Mouse (Mus musculus) midbrain, embryonic 15.5 days (tissue): ENCODE measurements at regions not wholly inside any gene's neighbourhood (a gene's known extent, or its start where the extent isn't known, plus 50 kb on each side); places are given as distances from the start of the nearest gene placed in this dataset.
"Not testable (repeated sequence)": the region's sequence is repeated elsewhere in the genome, so short reads cannot be mapped to it uniquely, and the experiment has no call there.

Source experiments
- ATAC-seq: fragments of 200-750 bp; cut with Nextera tagmentation; replicated peaks from 2 replicates; pipeline ENCODE4 v1.8.0; 2017; ENCODE audit warnings: moderate TSS enrichment
- H3K27ac ChIP-seq: fragments of 300-500 bp; sonication (generic); 2 replicates; pipeline ENCODE4 v1.5.1; 2015; ENCODE audit warnings: mild to moderate bottlenecking, inconsistent platforms
- H3K27me3 ChIP-seq: fragments of 300-500 bp; sonication (generic); replicated peaks from 2 replicates; pipeline ENCODE4 v1.6.1; 2015; ENCODE audit warnings: inconsistent platforms
- H3K36me3 ChIP-seq: fragments of 300-500 bp; sonication (generic); replicated peaks from 2 replicates; pipeline ENCODE4 v1.6.1; 2015; ENCODE audit warnings: inconsistent platforms
- H3K4me1 ChIP-seq: fragments of 300-500 bp; sonication (generic); 2 replicates; pipeline ENCODE4 v1.6.1; 2015; ENCODE audit warnings: inconsistent platforms
- H3K4me2 ChIP-seq: fragments of 300-500 bp; sonication (generic); 2 replicates; pipeline ENCODE4 v1.6.1; 2015; ENCODE audit warnings: inconsistent platforms, mild to moderate bottlenecking, moderate library complexity
- H3K4me3 ChIP-seq: fragments of 300-500 bp; sonication (generic); 2 replicates; pipeline ENCODE4 v1.5.1; 2015; ENCODE audit warnings: mild to moderate bottlenecking, inconsistent platforms
- H3K9ac ChIP-seq: fragments of 300-500 bp; sonication (generic); 2 replicates; pipeline ENCODE4 v1.6.1; 2015; ENCODE audit warnings: mild to moderate bottlenecking, inconsistent platforms
- H3K9me3 ChIP-seq: fragments of 300-500 bp; sonication (generic); 2 replicates; pipeline ENCODE4 v1.6.1; 2016; ENCODE audit warnings: inconsistent platforms
- WGBS: fragments of 180-500 bp; shearing (Covaris S2); methylation state at CpG from one replicate; pipeline ENCODE4 v1.1.7; 2015; ENCODE audit warnings: mixed read lengths; 5-methylcytosine and 5-hydroxymethylcytosine counted together

GRCm38 (mm10) chr12:67620137-67620910 lies 398.0 kb upstream of the Mdga2 start:
- not testable (repeated sequence) for H3K4me3 ChIP-seq, H3K27me3 ChIP-seq, H3K4me1 ChIP-seq, H3K27ac ChIP-seq, H3K4me2 ChIP-seq, H3K36me3 ChIP-seq, H3K9me3 ChIP-seq, H3K9ac ChIP-seq
- whole genome bisulfite sequencing = 16% methylated on average over 6 of the region's 6 CpGs
- peak; percentile 74; the same call in 1 of the 2 replicates for ATAC-seq

- H3K4me1 ChIP-seq = peaks cover 7% of the 10 kb centered on the region; the same call in 1 of the 2 replicates
- H3K9ac ChIP-seq = no peak overlapping the region
- no peak overlapping the region for H3K4me3 ChIP-seq
- no peaks in the 10 kb centered on the region for H3K9me3 ChIP-seq
- no peaks in the 10 kb centered on the region for H3K36me3 ChIP-seq
- no peak for ATAC-seq
- no peaks in the 10 kb centered on the region for H3K27me3 ChIP-seq
- 67% methylated on average over 6 of the region's 6 CpGs for WGBS
- no peak overlapping the region for H3K27ac ChIP-seq
- H3K4me2 ChIP-seq = no peak overlapping the region
These were observed 395.9 kb upstream of the Mdga2 start for GRCm38 (mm10) chr12:67618252-67618651.

- no peaks in the 10 kb centered on the region for H3K36me3 ChIP-seq
- no peak overlapping the region for H3K4me3 ChIP-seq
- no peak overlapping the region for H3K9ac ChIP-seq
- no peaks in the 10 kb centered on the region for H3K4me1 ChIP-seq
- ATAC-seq = no peak
- H3K4me2 ChIP-seq = no peak overlapping the region
- no peaks in the 10 kb centered on the region for H3K9me3 ChIP-seq
- no peak overlapping the region for H3K27ac ChIP-seq
- WGBS = 72% methylated on average over 3 of the region's 3 CpGs
- no peaks in the 10 kb centered on the region for H3K27me3 ChIP-seq
These were observed 376.6 kb upstream of the Mdga2 start for GRCm38 (mm10) chr12:67598927-67599326.
